Mouse (Mus musculus) limb, embryonic 14.5 days (tissue): ENCODE data around the gene Socs4. TPM values are rescaled to one million over a fixed set of nuclear protein-coding genes. Genes with fewer than 3 reads are reported as not detected.

Source experiments
- ATAC-seq: fragments of 200-750 bp; cut with Nextera tagmentation; 2 replicates; pipeline ENCODE4 v1.8.0; 2017; ENCODE audit warnings: low read depth, moderate number of reproducible peaks, moderate TSS enrichment; ENCODE audit not compliant: low FRiP score
- DNase-seq: peaks from one replicate; pipeline ENCODE4 v3.0.0-alpha.2; 2015; ENCODE audit warnings: low spot score
- H3K27ac ChIP-seq: fragments of 300-500 bp; sonication (generic); replicated peaks from 2 replicates; pipeline ENCODE4 v1.5.1; 2014; ENCODE audit warnings: low read depth, mild to moderate bottlenecking, low read length, moderate library complexity, mixed read lengths
- H3K27me3 ChIP-seq: fragments of 300-500 bp; sonication (generic); 2 replicates; pipeline ENCODE4 v1.6.1; 2014; ENCODE audit warnings: low read length, mixed read lengths; ENCODE audit not compliant: control insufficient read depth, insufficient read depth
- H3K36me3 ChIP-seq: fragments of 300-500 bp; sonication (generic); 2 replicates; pipeline ENCODE4 v1.6.1; 2014; ENCODE audit warnings: mild to moderate bottlenecking, low read length, moderate library complexity, mixed read lengths; ENCODE audit not compliant: control insufficient read depth, insufficient read depth
- H3K4me1 ChIP-seq: fragments of 300-500 bp; sonication (generic); 2 replicates; pipeline ENCODE4 v1.6.1; 2014; ENCODE audit warnings: antibody characterized with exemption, low read length, mixed read lengths; ENCODE audit not compliant: control insufficient read depth, insufficient read depth
- H3K4me2 ChIP-seq: fragments of 300-500 bp; sonication (generic); replicated peaks from 2 replicates; pipeline ENCODE4 v1.6.1; 2014; ENCODE audit warnings: low read depth, mild to moderate bottlenecking, low read length, moderate library complexity; ENCODE audit not compliant: severe bottlenecking
- H3K4me3 ChIP-seq: fragments of 300-500 bp; sonication (generic); replicated peaks from 2 replicates; pipeline ENCODE4 v1.5.1; 2014; ENCODE audit warnings: low read length
- H3K9ac ChIP-seq: fragments of 300-500 bp; sonication (generic); 2 replicates; pipeline ENCODE4 v1.6.1; 2014; ENCODE audit warnings: mild to moderate bottlenecking, low read depth, low read length, moderate library complexity; ENCODE audit not compliant: severe bottlenecking
- H3K9me3 ChIP-seq: fragments of 300-500 bp; sonication (generic); 2 replicates; pipeline ENCODE4 v1.6.1; 2016; ENCODE audit warnings: low read length; ENCODE audit not compliant: control insufficient read depth
- POLR2A ChIP-seq: fragments of 200-500 bp; IDR thresholded peaks from 2 replicates; pipeline ENCODE4 v1.8.0; 2012; ENCODE audit warnings: inconsistent platforms, mild to moderate bottlenecking, moderate library complexity, borderline replicate concordance; ENCODE audit not compliant: insufficient read depth, insufficient read length; ENCODE audit errors: extremely low read depth
- WGBS: fragments of 180-500 bp; shearing (Covaris S2); extraction: QIAGEN DNeasy Blood & Tissue Kit; methylation state at CpG from one replicate; pipeline ENCODE4 v1.1.7; 2014; 5-methylcytosine and 5-hydroxymethylcytosine counted together
- polyA plus RNA-seq, 2 experiments: library from polyadenylated mRNA; depleted of rRNA in 1 of 2; stranded (reverse) in 1 of 2; unstranded in 1 of 2; fragments of >200 nt; fragmentation: Nextera tagmentation in 1 of 2; extraction: Ambion mirVana in 1 of 2; gene quantifications; 2 replicates each; pipeline versions ENCODE4 v1.2.1 to v1.2.3; 2012 to 2014

The Socs4 gene
- polyA plus RNA-seq (2012; rRNA removed) (7.5 and 7.6 TPM in 2 replicates), polyA plus RNA-seq (2014; fragmentation: Nextera tagmentation; extraction: Ambion mirVana) (4.0 and 4.7 TPM in 2 replicates)

DNA sequence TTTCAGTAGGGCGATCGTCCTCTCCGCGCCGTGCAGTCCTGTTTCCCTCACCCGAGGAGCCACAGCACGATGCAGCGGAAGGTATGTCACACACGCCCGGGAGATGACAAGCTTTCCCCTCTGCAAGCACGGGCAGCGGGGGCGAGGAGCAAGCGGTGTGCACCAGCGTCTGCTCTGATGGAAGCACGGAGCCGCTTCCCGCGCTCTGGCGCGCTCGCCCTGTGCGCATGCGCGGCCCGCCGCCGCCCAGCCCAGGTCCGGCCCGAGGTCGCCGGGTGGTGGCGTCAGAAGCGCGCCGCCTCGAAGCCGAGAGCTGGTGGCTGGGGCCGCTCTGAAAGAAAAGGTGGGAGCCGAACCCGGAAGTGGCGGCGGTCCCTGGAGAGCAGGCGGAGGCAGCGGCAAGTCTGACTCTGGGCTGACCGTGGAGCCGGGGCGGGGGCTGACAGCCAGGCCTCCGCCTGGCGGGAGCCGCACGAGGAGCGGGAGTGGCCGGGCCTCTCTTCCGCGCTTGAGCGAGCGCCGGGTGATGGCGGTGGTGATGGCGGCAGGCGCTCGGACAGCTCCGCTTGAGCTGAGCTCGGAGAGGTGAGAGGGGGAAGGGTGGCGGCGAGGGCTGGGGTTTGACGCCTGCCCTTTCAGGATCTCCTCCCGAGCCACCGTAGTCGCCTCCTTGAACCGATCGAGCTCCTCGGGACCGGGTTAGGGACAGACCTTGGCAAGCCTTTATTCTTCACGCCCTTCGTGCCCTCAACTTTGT, at the start of gene Socs4, which contains the start of gene Wdhd1:
Gene Socs4, plus strand, starts transcription at position 295 of the 757 bp plus-strand sequence.
Gene Wdhd1, minus strand, starts transcription at position 221 of the 757 bp plus-strand sequence.
- H3K4me3 ChIP-seq = peak within 1 kb of the TSS; percentile 67
- DNase-seq = peak; percentile 89
- no peaks in the 10 kb centered on the region for H3K9me3 ChIP-seq
- H3K36me3 ChIP-seq = peaks cover 17% of the 10 kb centered on the region
- H3K4me1 ChIP-seq = peaks cover 11% of the 10 kb centered on the region
- ATAC-seq = peak; percentile 97
- peak; percentile 84; the same call in 1 of the 2 replicates for TF ChIP-seq POLR2A
- peak within 1 kb of the TSS; percentile 75 for H3K4me2 ChIP-seq
- WGBS = under 1% methylated on average over 59 of the region's 77 CpGs
- no peaks in the 10 kb centered on the region for H3K27me3 ChIP-seq
- peak within 1 kb of the TSS; percentile 75 for H3K9ac ChIP-seq
- peak within 1 kb of the TSS; percentile 85 for H3K27ac ChIP-seq

GRCm38 (mm10) chr14:47229796-47230376, 46.8 kb upstream of the Socs4 start:
- no peaks in the 10 kb centered on the region for H3K9me3 ChIP-seq
- H3K27ac ChIP-seq = no peak overlapping the region
- no peaks in the 10 kb centered on the region for H3K27me3 ChIP-seq
- no peaks in the 10 kb centered on the region for H3K4me1 ChIP-seq
- no peak overlapping the region for H3K4me3 ChIP-seq
- no peak overlapping the region for H3K9ac ChIP-seq
- 75% methylated on average over 11 of the region's 11 CpGs for WGBS
- no peak overlapping the region for H3K4me2 ChIP-seq
- H3K36me3 ChIP-seq = no peaks in the 10 kb centered on the region
- peak; percentile 47 for ATAC-seq
- DNase-seq = peak; percentile 24
- TF ChIP-seq POLR2A = no peak

DNA sequence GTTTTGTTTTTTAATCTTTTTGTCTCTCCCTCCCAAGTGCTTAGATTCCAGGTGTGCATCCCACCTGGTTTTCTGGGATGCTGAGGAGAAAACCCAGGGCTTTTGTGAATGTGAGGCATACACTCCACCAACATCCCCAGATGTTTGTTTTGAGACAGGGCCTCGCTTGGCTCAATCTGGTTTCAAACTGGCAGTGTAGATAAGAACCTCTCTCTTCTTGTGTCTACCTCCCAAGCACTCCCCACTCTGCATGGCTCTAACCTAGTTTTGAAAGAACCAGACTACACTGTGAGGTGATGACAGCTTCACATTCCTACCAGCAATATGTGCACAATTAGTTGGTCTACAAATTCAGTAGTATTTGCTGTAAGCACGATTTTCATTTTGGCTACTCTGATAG, 43.1 kb upstream of the Socs4 start:
- Histone ChIP-seq H3K9ac (no peak overlapping the region), H3K4me2 (no peak overlapping the region), H3K36me3 (no peaks in the 10 kb centered on the region), H3K27me3 (no peaks in the 10 kb centered on the region), H3K9me3 (no peaks in the 10 kb centered on the region), H3K4me3 (no peak overlapping the region), H3K4me1 (no peaks in the 10 kb centered on the region), H3K27ac (no peak overlapping the region)
- no peak for ATAC-seq
- no peak for DNase-seq
- no peak for TF ChIP-seq POLR2A
- WGBS = 62% methylated on average over 2 of the region's 2 CpGs

- DNase-seq = no peak
- H3K9ac ChIP-seq = no peak overlapping the region
- 86% methylated on average over 3 of the region's 3 CpGs for WGBS
- H3K9me3 ChIP-seq = no peaks in the 10 kb centered on the region
- no peaks in the 10 kb centered on the region for H3K4me1 ChIP-seq
- no peak for ATAC-seq
- no peaks in the 10 kb centered on the region for H3K36me3 ChIP-seq
- no peaks in the 10 kb centered on the region for H3K27me3 ChIP-seq
- no peak overlapping the region for H3K27ac ChIP-seq
- H3K4me2 ChIP-seq = no peak overlapping the region
- H3K4me3 ChIP-seq = no peak overlapping the region
- TF ChIP-seq POLR2A = no peak
Observed at GRCm38 (mm10) chr14:47234032-47234431, 42.7 kb upstream of the Socs4 start.

GRCm38 (mm10) chr14:47234526-47235250, 42.0 kb upstream of the Socs4 start:
- no peak for ATAC-seq
- no peaks in the 10 kb centered on the region for H3K9me3 ChIP-seq
- no peak overlapping the region for H3K9ac ChIP-seq
- H3K4me2 ChIP-seq = no peak overlapping the region
- no peaks in the 10 kb centered on the region for H3K27me3 ChIP-seq
- H3K27ac ChIP-seq = no peak overlapping the region
- DNase-seq = no peak
- no peaks in the 10 kb centered on the region for H3K4me1 ChIP-seq
- H3K4me3 ChIP-seq = no peak overlapping the region
- WGBS = 79% methylated on average over 5 of the region's 5 CpGs
- H3K36me3 ChIP-seq = no peaks in the 10 kb centered on the region
- no peak for TF ChIP-seq POLR2A
